Mouse (Mus musculus) urinary bladder, adult 18-20 months (tissue): ENCODE data around the gene Skil.
A peak's percentile ranks its signal among the peaks of the same experiment; 100 is the strongest.
"Not testable (repeated sequence)": the region's sequence is repeated elsewhere in the genome, so short reads cannot be mapped to it uniquely, and the experiment has no call there.

Experiments
- DNase-seq, 2 experiments: peaks; one replicate each; pipeline ENCODE4 v3.0.0; 2022; ENCODE audit warnings: low spot score in 2 of 2, mixed read lengths in 2 of 2

Skil gene

GRCm38 (mm10) chr3:31126848-31127247 lies 32.0 kb downstream of the Skil start:
- DNase-seq: no peak

GRCm38 (mm10) chr3:31129766-31130165 lies 34.9 kb downstream of the Skil start:
- no peak for DNase-seq

- no peak for DNase-seq
Observed at GRCm38 (mm10) chr3:31133664-31134063, 38.8 kb downstream of the Skil start.

GRCm38 (mm10) chr3:31134246-31134645 lies 39.4 kb downstream of the Skil start:
- no peak for DNase-seq

GRCm38 (mm10) chr3:31134696-31135095 lies 39.8 kb downstream of the Skil start:
- DNase-seq: no peak

GRCm38 (mm10) chr3:31136591-31136990 lies 41.7 kb downstream of the Skil start:
- not testable (repeated sequence) for DNase-seq

GRCm38 (mm10) chr3:31138454-31139424 lies 43.9 kb downstream of the Skil start:
- DNase-seq: peak in 1 of 2 experiments; percentile 35

- no peak for DNase-seq
Observed at GRCm38 (mm10) chr3:31141621-31142020, 46.8 kb downstream of the Skil start.

- not testable (repeated sequence) for DNase-seq
Observed at GRCm38 (mm10) chr3:31145222-31145621, 50.4 kb downstream of the Skil start.

- peak in 1 of 2 experiments; percentile 56 for DNase-seq
Observed at GRCm38 (mm10) chr3:31145641-31146290, 50.9 kb downstream of the Skil start.

GRCm38 (mm10) chr3:31148595-31148994 lies 53.7 kb downstream of the Skil start:
- DNase-seq: no peak

GRCm38 (mm10) chr3:31149706-31150105 lies 54.8 kb downstream of the Skil start, which contains the start of gene Cldn11:
Gene Cldn11 (plus strand): TSS chr3:31149920.
- DNase-seq: no peak

- DNase-seq: no peak
Observed at GRCm38 (mm10) chr3:31152108-31152507, 57.2 kb downstream of the Skil start.

GRCm38 (mm10) chr3:31156126-31156525 lies 61.3 kb downstream of the Skil start:
- no peak for DNase-seq

- no peak for DNase-seq
Observed at GRCm38 (mm10) chr3:31157776-31158175, 62.9 kb downstream of the Skil start.

- DNase-seq: no peak
Observed at GRCm38 (mm10) chr3:31160046-31160445, 65.2 kb downstream of the Skil start.

- DNase-seq: no peak
Observed at GRCm38 (mm10) chr3:31161336-31161735, 66.5 kb downstream of the Skil start.

GRCm38 (mm10) chr3:31162860-31163259 lies 68.0 kb downstream of the Skil start:
- DNase-seq: no peak

- no peak for DNase-seq
Observed at GRCm38 (mm10) chr3:31165803-31166202, 70.9 kb downstream of the Skil start.

GRCm38 (mm10) chr3:31166365-31166871 lies 71.6 kb downstream of the Skil start:
- no peak for DNase-seq
